Mouse (Mus musculus): Measurements from ENCODE around the gene Bahcc1.

Bahcc1 gene

DNA sequence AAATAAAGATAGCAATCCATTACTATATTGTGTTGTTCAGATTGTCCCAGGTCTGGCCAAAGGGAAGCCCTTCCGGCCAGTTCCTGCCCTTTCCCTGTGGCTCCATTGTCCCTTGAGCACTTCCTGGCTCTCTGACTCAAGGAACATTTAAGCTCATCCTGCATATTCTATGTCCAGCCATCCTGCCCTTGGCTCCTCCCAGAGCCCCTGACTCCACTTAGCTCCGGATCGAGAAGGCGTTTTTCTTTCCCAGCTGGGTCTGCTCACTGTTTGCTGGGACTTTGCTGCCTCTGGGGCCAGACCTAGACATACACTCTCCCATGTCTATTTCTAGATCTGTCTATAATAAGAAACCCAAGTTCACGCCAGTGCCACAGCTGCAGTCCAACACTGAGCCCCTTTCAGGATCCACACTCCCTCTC lies 26.1 kb upstream of the Bahcc1 start:
- DNase-seq (ENCODE audit: low read depth, low spot score), result no peak

GRCm38 (mm10) chr11:120208848-120209247 lies 23.9 kb upstream of the Bahcc1 start:
- DNase-seq (ENCODE audit: low read depth, low spot score), result no peak

DNA sequence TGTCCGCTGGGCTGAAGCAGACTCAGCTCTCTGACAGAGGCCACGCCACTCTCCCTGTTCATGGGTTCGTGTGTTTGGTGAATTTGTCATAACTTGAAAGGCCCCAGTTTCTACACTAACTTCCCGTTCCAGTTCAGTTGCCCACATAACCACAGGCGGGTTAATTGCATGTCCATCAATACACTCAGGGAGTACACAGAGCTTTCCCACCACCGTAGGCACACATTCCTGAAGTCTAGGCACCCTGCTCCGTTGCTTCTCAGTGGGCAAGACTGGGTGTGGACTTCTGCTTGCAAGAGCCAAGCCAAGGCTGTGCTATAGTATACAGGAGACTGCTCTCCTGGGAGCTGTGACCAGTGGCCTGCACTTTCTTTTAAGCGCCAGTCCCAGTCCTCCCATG lies 23.3 kb upstream of the Bahcc1 start:
- no peak for DNase-seq (ENCODE audit: low read depth, low spot score)

- DNase-seq (ENCODE audit: low read depth, low spot score), result no peak
Measured at GRCm38 (mm10) chr11:120215726-120216241, 17.0 kb upstream of the Bahcc1 start.

GRCm38 (mm10) chr11:120216540-120217324 lies 16.0 kb upstream of the Bahcc1 start:
- no peak for DNase-seq (ENCODE audit: low read depth, low spot score)

- DNase-seq (ENCODE audit: low read depth, low spot score), result no peak
Measured at GRCm38 (mm10) chr11:120218176-120218856, 14.4 kb upstream of the Bahcc1 start.

GRCm38 (mm10) chr11:120218946-120219345 lies 13.8 kb upstream of the Bahcc1 start:
- no peak for DNase-seq (ENCODE audit: low read depth, low spot score)

GRCm38 (mm10) chr11:120219916-120220522 lies 12.7 kb upstream of the Bahcc1 start:
- peak; percentile 87 for DNase-seq (ENCODE audit: low read depth, low spot score)

- no peak for DNase-seq (ENCODE audit: low read depth, low spot score)
Measured at GRCm38 (mm10) chr11:120220963-120221827, 11.6 kb upstream of the Bahcc1 start.

DNA sequence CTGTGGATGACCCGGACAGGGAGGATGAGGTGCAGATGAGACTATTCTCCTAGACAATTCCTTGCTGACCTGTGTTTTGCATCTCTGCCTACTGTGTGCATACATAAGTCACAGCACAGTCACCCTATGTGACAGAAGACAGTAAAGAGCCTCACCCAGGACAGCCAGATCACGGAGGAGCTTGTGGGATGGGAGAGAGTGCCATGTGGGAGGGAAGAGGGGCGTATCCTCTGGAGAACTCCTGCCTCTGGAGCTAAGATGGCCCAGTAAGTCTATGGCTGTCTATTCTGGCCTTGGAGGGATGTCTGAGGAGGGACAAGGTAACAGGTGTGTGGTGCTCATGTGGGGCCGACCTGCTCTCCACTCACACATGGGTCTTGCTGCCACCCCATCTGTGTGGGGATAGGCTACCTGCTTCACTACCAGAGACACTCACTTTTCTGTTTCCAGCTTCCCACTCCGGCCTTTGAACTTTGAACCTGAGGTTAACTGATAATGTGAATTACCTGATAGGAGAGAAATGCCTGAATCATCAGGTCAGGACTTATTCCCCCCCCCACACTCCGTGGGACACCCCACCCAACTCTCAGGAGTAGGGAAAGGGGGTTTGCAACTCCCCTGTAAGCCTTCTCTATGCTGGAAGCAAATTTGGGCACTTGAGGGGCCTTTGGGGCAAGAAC lies 10.2 kb upstream of the Bahcc1 start:
- DNase-seq (ENCODE audit: low read depth, low spot score), result no peak

GRCm38 (mm10) chr11:120223586-120224487 lies 8.9 kb upstream of the Bahcc1 start:
- DNase-seq (ENCODE audit: low read depth, low spot score), result no peak

- no peak for DNase-seq (ENCODE audit: low read depth, low spot score)
Measured at GRCm38 (mm10) chr11:120224488-120225255, 8.1 kb upstream of the Bahcc1 start.

GRCm38 (mm10) chr11:120225256-120226195 lies 7.2 kb upstream of the Bahcc1 start:
- DNase-seq (ENCODE audit: low read depth, low spot score), result no peak

- no peak for DNase-seq (ENCODE audit: low read depth, low spot score)
Measured at GRCm38 (mm10) chr11:120226421-120227280, 6.1 kb upstream of the Bahcc1 start.

- no peak for DNase-seq (ENCODE audit: low read depth, low spot score)
Measured at GRCm38 (mm10) chr11:120227571-120228051, 5.1 kb upstream of the Bahcc1 start.

GRCm38 (mm10) chr11:120228116-120228890 lies 4.4 kb upstream of the Bahcc1 start:
- no peak for DNase-seq (ENCODE audit: low read depth, low spot score)

Measured in skeletal muscle tissue, adult 2 months (tissue).